Mouse (Mus musculus) macrophage (primary cell): Measurements from ENCODE around the gene Retreg3. TPM values are rescaled to one million over a fixed set of nuclear protein-coding genes. Genes with fewer than 3 reads are reported as not detected.
"Not testable (repeated sequence)": the region's sequence is repeated elsewhere in the genome, so short reads cannot be mapped to it uniquely, and the experiment has no call there.

ENCODE experiments used
- H3K27ac ChIP-seq: fragments of 350-480 bp; formaldehyde crosslinking; 2 replicates; pipeline ENCODE4 v1.9.0; 2021
- H3K36me3 ChIP-seq: fragments of 350-480 bp; formaldehyde crosslinking; 2 replicates; pipeline ENCODE4 v1.9.0; 2021; ENCODE audit errors: inconsistent target
- H3K4me3 ChIP-seq: fragments of 350-480 bp; formaldehyde crosslinking; 2 replicates; pipeline ENCODE4 v1.9.0; 2021; ENCODE audit errors: inconsistent target
- H3K79me2 ChIP-seq: fragments of 350-480 bp; formaldehyde crosslinking; 2 replicates; pipeline ENCODE4 v1.9.0; 2021; ENCODE audit errors: inconsistent target
- WGBS: methylation state at CpG from one replicate; pipeline ENCODE4 v1.1.7; 2026; ENCODE audit warnings: inconsistent platforms; ENCODE audit not compliant: missing documents; 5-methylcytosine and 5-hydroxymethylcytosine counted together
- polyA plus RNA-seq: library from polyadenylated mRNA; stranded (reverse); fragments of 250-400 nt; gene quantifications from 3 replicates; pipeline ENCODE4 v1.2.4, GENCODE M21; 2018; ENCODE audit warnings: inconsistent platforms

Gene Retreg3
- polyA plus RNA-seq, 1 experiment from 2014 or later = 38.2 TPM

GRCm38 (mm10) chr11:101160151-101160550 is 40.5 kb upstream of the Retreg3 start:
- WGBS = 64% methylated on average over 8 of the region's 10 CpGs
- H3K36me3 ChIP-seq, H3K79me2 ChIP-seq: not testable (repeated sequence)

GRCm38 (mm10) chr11:101155728-101156371 is 36.2 kb upstream of the Retreg3 start, which contains the start of gene Tubg2:
Gene Tubg2, plus strand, starts transcription at chr11:101155907.
- no peak within 1 kb of the TSS for H3K27ac ChIP-seq
- H3K36me3 ChIP-seq = no peaks in the 10 kb centered on the region
- no peak within 1 kb of the TSS for H3K4me3 ChIP-seq
- H3K79me2 ChIP-seq = no peaks in the 10 kb centered on the region
- 9% methylated on average over 36 of the region's 36 CpGs for WGBS

More at GRCm38 (mm10) chr11:101160151-101160550, 40.5 kb upstream of the Retreg3 start:
- not testable (repeated sequence) for H3K27ac ChIP-seq, H3K4me3 ChIP-seq

DNA sequence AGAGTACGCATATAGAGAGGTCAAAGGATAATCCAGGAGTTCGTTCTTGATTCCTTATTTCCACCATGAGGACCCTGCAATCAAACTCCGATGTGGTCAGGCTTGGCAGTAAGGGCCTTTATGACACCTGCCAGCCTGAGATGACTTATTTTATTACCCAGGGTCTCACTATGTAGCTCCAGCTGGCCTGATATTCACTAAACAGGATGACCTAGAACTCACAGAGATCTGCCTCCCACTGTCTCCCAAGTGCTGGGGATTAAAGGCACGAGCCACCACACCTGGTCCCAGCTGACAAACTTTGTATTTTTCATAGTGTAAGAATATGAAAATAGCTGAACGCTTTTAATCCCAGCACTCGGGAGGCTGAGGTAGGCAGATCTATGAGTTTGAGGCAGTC is 35.5 kb upstream of the Retreg3 start:
- Histone ChIP-seq H3K79me2 (no peaks in the 10 kb centered on the region), H3K27ac (no peak overlapping the region), H3K36me3 (no peaks in the 10 kb centered on the region), H3K4me3 (no peak overlapping the region)
- 95% methylated on average over 6 of the region's 6 CpGs for WGBS

- Histone ChIP-seq H3K27ac (no peak overlapping the region), H3K36me3 (no peaks in the 10 kb centered on the region), H3K79me2 (no peaks in the 10 kb centered on the region), H3K4me3 (no peak overlapping the region)
Measured at GRCm38 (mm10) chr11:101154648-101155047, 35.0 kb upstream of the Retreg3 start.

- H3K27ac ChIP-seq = no peak overlapping the region
- no peaks in the 10 kb centered on the region for H3K36me3 ChIP-seq
- H3K79me2 ChIP-seq = no peaks in the 10 kb centered on the region
- no peak overlapping the region for H3K4me3 ChIP-seq
- WGBS = 76% methylated on average over 1 of the region's 1 CpGs
Measured at GRCm38 (mm10) chr11:101152825-101153224, 33.1 kb upstream of the Retreg3 start.

DNA sequence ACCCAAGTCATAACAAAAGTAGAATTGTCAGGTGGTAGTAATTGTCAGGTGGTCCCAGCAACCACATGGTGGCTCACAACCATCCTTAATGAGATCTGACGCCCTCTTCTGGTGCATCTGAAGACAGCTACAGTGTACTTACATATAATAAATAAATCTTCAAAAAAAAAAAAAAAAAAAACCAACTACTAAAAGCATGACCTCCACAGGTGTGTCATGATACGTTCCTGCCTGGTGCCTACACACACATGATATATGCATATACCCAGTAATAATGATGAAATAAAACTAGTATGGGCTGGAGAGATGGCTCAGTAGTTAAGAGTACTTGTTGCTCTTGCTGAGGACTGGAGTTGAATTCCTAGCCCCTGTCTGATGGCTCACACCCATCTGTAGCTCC is 31.4 kb upstream of the Retreg3 start:
- WGBS = 94% methylated on average over 2 of the region's 2 CpGs
- H3K36me3 ChIP-seq = no peaks in the 10 kb centered on the region
- no peak overlapping the region for H3K27ac ChIP-seq
- H3K79me2 ChIP-seq = no peaks in the 10 kb centered on the region
- H3K4me3 ChIP-seq = no peak overlapping the region

DNA sequence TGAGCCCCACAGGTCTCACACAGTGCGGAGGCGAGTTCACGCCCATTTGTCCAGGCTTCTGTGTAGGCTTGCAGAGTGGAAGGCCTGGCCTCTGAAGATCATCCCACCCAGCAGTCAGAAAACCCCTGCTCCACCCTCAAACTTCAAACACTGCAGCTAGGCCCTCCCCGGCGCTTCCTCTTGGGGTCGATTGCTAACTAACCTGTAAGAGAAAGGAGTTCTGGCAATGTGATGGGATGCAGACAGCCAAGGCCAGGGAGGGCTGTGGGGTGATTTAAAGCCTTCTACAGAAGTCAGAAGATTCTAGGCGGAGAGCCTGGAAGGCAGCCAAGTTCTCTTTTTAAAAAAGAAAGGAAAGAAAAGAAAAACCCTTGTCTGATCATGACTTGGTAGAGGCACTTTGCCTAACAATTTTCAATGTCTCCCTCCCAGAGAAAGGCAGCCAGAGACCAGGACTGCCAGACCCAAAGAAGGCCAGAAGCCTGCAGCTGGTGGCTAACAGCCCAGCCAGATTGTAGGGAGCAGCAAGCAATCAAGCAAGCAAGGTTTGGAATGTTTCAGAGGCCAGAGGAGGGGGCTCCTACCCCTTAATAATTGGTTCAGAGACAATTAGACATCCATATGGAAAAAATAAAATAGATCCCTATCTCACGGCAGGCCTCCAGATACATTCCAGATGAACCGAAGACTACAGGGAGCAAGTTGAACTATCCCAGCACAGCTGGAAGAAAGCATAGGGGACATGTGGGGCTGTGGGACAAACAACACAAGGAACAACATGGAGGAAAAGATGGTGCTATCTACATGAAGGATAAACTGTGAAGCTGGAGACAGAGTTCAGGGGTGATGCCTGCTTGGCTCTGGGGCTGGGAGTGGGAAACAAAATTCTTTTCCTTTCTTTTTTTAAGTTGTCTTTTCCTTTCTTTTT is 29.7 kb upstream of the Retreg3 start:
- Histone ChIP-seq H3K4me3 (no peak overlapping the region), H3K36me3 (no peaks in the 10 kb centered on the region), H3K27ac (no peak overlapping the region), H3K79me2 (no peaks in the 10 kb centered on the region)
- WGBS = 59% methylated on average over 9 of the region's 9 CpGs

GRCm38 (mm10) chr11:101148751-101149150 is 29.1 kb upstream of the Retreg3 start:
- WGBS = 89% methylated on average over 10 of the region's 10 CpGs
- Histone ChIP-seq H3K79me2 (no peaks in the 10 kb centered on the region), H3K36me3 (no peaks in the 10 kb centered on the region), H3K4me3 (no peak overlapping the region), H3K27ac (no peak overlapping the region)

GRCm38 (mm10) chr11:101146377-101146776 is 26.7 kb upstream of the Retreg3 start:
- Histone ChIP-seq H3K4me3 (no peak overlapping the region), H3K79me2 (no peaks in the 10 kb centered on the region), H3K36me3 (no peaks in the 10 kb centered on the region), H3K27ac (no peak overlapping the region)
- WGBS = 82% methylated on average over 6 of the region's 10 CpGs

- 0% methylated on average over 15 of the region's 19 CpGs for WGBS
- H3K27ac ChIP-seq = 0 out of 2 replicates have a peak overlapping the region, but pooled peaks have one; percentile 22
- H3K4me3 ChIP-seq = peak overlapping the region; percentile 24
- H3K36me3 ChIP-seq = no peaks in the 10 kb centered on the region
- H3K79me2 ChIP-seq = no peaks in the 10 kb centered on the region
Measured at GRCm38 (mm10) chr11:101143338-101144225, 23.9 kb upstream of the Retreg3 start.

GRCm38 (mm10) chr11:101142215-101142967 is 22.7 kb upstream of the Retreg3 start:
- Histone ChIP-seq H3K27ac (no peak overlapping the region), H3K36me3 (no peaks in the 10 kb centered on the region), H3K4me3 (no peak overlapping the region), H3K79me2 (no peaks in the 10 kb centered on the region)
- 92% methylated on average over 10 of the region's 10 CpGs for WGBS

DNA sequence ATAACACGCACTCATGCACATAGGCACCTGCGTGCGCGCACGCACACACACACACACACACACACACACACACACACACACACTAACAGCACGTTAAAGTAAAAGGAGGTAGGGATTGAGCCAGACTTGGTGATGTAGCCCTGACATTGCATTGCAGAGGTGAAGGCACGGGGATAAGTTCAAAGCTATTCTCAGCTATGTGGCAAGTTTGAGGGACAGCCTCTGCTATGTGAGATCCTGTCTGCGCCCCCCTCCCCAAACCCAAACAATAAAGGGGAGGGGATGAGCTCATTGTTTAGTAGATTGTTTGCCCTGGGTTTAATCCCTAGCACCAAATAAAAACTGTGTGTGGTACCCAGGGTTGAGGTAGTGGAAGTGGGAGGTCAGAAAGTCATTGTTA is 21.4 kb upstream of the Retreg3 start:
- H3K27ac ChIP-seq = no peak overlapping the region
- 91% methylated on average over 4 of the region's 8 CpGs for WGBS
- H3K36me3 ChIP-seq = no peaks in the 10 kb centered on the region
- no peak overlapping the region for H3K4me3 ChIP-seq
- no peaks in the 10 kb centered on the region for H3K79me2 ChIP-seq

DNA sequence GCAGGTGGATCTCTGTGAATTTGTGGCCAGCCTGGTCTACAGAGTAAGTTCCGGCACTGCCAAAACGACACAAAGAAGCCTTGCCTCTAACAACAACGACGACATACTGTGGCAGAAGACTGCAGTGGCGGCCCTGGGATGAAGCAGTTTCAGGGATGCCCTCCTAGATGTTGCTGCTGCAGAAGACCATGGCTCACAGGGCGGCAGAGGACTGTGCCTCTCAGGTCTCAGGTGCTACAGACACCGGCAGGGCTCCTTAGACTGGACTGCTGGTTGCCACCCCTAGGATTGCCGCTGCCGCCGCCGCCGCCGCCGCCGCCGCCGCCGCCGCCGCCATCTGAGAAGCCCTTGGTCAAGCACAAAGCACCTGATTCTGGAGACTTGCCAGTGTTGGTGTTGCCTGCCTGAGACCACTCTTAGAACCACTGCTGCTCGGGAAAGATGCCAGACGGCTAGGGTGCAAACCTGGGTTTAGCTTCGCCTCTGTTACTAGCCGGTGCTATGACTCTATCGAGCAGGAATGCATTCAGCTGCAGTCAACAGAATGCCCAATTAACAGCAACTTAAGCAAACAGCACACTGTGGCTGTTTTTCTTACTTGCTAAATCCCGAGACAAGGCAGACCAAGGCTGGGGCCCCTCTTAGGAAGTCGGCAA is 20.6 kb upstream of the Retreg3 start:
- Histone ChIP-seq H3K79me2 (no peaks in the 10 kb centered on the region), H3K36me3 (no peaks in the 10 kb centered on the region), H3K4me3 (no peak overlapping the region), H3K27ac (no peak overlapping the region)
- 19% methylated on average over 18 of the region's 27 CpGs for WGBS
